Mouse (Mus musculus): ENCODE results near the gene Ttc12. TPM values are rescaled to one million over a fixed set of nuclear protein-coding genes. Genes with fewer than 3 reads are reported as not detected.

Gene Ttc12
- polyA plus RNA-seq, 1 experiment from 2014 or later: 2.6 TPM

- no peak overlapping the region for H3K4me3 ChIP-seq (replicated peaks; ENCODE audit: low read depth, low read length)
- no peaks in the 10 kb centered on the region for H3K9me3 ChIP-seq (replicated peaks; ENCODE audit: low read length)
- ATAC-seq (replicated peaks; ENCODE audit: low FRiP score, low read depth): no peak
- H3K27me3 ChIP-seq (ENCODE audit: insufficient read depth, low read length): no peaks in the 10 kb centered on the region
- no peak for TF ChIP-seq CTCF (IDR thresholded peaks at IDR 0.05; ENCODE audit: low read depth)
- H3K9ac ChIP-seq (ENCODE audit: low read depth, low read length): no peak overlapping the region
- peaks cover 17% of the 10 kb centered on the region for H3K36me3 ChIP-seq (ENCODE audit: insufficient read depth, low read length)
- DNase-seq (ENCODE audit: low spot score): no peak
- H3K4me1 ChIP-seq (replicated peaks; ENCODE audit: insufficient read depth, low read length): no peaks in the 10 kb centered on the region
- no peak overlapping the region for H3K4me2 ChIP-seq (ENCODE audit: low read length)
- no peak overlapping the region for H3K27ac ChIP-seq
- 67% methylated on average over 9 of the region's 9 CpGs for WGBS
These were observed 37.9 kb upstream of the Ttc12 start for GRCm38 (mm10) chr9:49523881-49524280.

- ATAC-seq (replicated peaks; ENCODE audit: low FRiP score, low read depth): peak; percentile 91
- no peak for TF ChIP-seq CTCF (IDR thresholded peaks at IDR 0.05; ENCODE audit: low read depth)
- Histone ChIP-seq H3K4me1 (replicated peaks; ENCODE audit: insufficient read depth, low read length) (no peaks in the 10 kb centered on the region), H3K9me3 (replicated peaks; ENCODE audit: low read length) (no peaks in the 10 kb centered on the region), H3K4me3 (replicated peaks; ENCODE audit: low read depth, low read length) (no peak overlapping the region), H3K4me2 (ENCODE audit: low read length) (no peak overlapping the region), H3K27ac (no peak overlapping the region), H3K9ac (ENCODE audit: low read depth, low read length) (no peak overlapping the region), H3K36me3 (ENCODE audit: insufficient read depth, low read length) (peaks cover 14% of the 10 kb centered on the region; the same call in 1 of the 2 replicates), H3K27me3 (ENCODE audit: insufficient read depth, low read length) (no peaks in the 10 kb centered on the region)
- WGBS: 57% methylated on average over 2 of the region's 2 CpGs
- peak; percentile 19 for DNase-seq (ENCODE audit: low spot score)
These were observed 28.3 kb upstream of the Ttc12 start for GRCm38 (mm10) chr9:49514306-49514705.

- H3K4me1 ChIP-seq (replicated peaks; ENCODE audit: insufficient read depth, low read length): no peaks in the 10 kb centered on the region
- no peaks in the 10 kb centered on the region for H3K9me3 ChIP-seq (replicated peaks; ENCODE audit: low read length)
- H3K4me2 ChIP-seq (ENCODE audit: low read length): no peak overlapping the region
- peaks cover 19% of the 10 kb centered on the region for H3K36me3 ChIP-seq (ENCODE audit: insufficient read depth, low read length)
- H3K4me3 ChIP-seq (replicated peaks; ENCODE audit: low read depth, low read length): no peak overlapping the region
- no peak overlapping the region for H3K9ac ChIP-seq (ENCODE audit: low read depth, low read length)
- TF ChIP-seq CTCF (IDR thresholded peaks at IDR 0.05; ENCODE audit: low read depth): no peak
- WGBS: 96% methylated on average over 4 of the region's 4 CpGs
- DNase-seq (ENCODE audit: low spot score) (no peak), ATAC-seq (replicated peaks; ENCODE audit: low FRiP score, low read depth) (no peak)
- H3K27ac ChIP-seq: no peak overlapping the region
- H3K27me3 ChIP-seq (ENCODE audit: insufficient read depth, low read length): no peaks in the 10 kb centered on the region
These were observed 24.6 kb upstream of the Ttc12 start for GRCm38 (mm10) chr9:49510666-49511065.

GRCm38 (mm10) chr9:49509628-49510027 lies 23.6 kb upstream of the Ttc12 start:
- TF ChIP-seq CTCF (IDR thresholded peaks at IDR 0.05; ENCODE audit: low read depth): no peak
- Histone ChIP-seq H3K4me1 (replicated peaks; ENCODE audit: insufficient read depth, low read length) (no peaks in the 10 kb centered on the region), H3K9ac (ENCODE audit: low read depth, low read length) (no peak overlapping the region), H3K36me3 (ENCODE audit: insufficient read depth, low read length) (peaks cover 19% of the 10 kb centered on the region), H3K27me3 (ENCODE audit: insufficient read depth, low read length) (no peaks in the 10 kb centered on the region), H3K4me2 (ENCODE audit: low read length) (no peak overlapping the region), H3K4me3 (replicated peaks; ENCODE audit: low read depth, low read length) (no peak overlapping the region), H3K9me3 (replicated peaks; ENCODE audit: low read length) (no peaks in the 10 kb centered on the region), H3K27ac (no peak overlapping the region)
- WGBS: 92% methylated on average over 8 of the region's 8 CpGs
- no peak for ATAC-seq (replicated peaks; ENCODE audit: low FRiP score, low read depth)
- DNase-seq (ENCODE audit: low spot score): no peak

GRCm38 (mm10) chr9:49509094-49509493 lies 23.1 kb upstream of the Ttc12 start:
- no peaks in the 10 kb centered on the region for H3K9me3 ChIP-seq (replicated peaks; ENCODE audit: low read length)
- WGBS: 96% methylated on average over 3 of the region's 3 CpGs
- no peak overlapping the region for H3K4me2 ChIP-seq (ENCODE audit: low read length)
- no peaks in the 10 kb centered on the region for H3K4me1 ChIP-seq (replicated peaks; ENCODE audit: insufficient read depth, low read length)
- no peak for ATAC-seq (replicated peaks; ENCODE audit: low FRiP score, low read depth)
- no peaks in the 10 kb centered on the region for H3K27me3 ChIP-seq (ENCODE audit: insufficient read depth, low read length)
- no peak overlapping the region for H3K4me3 ChIP-seq (replicated peaks; ENCODE audit: low read depth, low read length)
- DNase-seq (ENCODE audit: low spot score): no peak
- no peak for TF ChIP-seq CTCF (IDR thresholded peaks at IDR 0.05; ENCODE audit: low read depth)
- peaks cover 19% of the 10 kb centered on the region for H3K36me3 ChIP-seq (ENCODE audit: insufficient read depth, low read length)
- H3K27ac ChIP-seq: no peak overlapping the region
- H3K9ac ChIP-seq (ENCODE audit: low read depth, low read length): no peak overlapping the region

GRCm38 (mm10) chr9:49507829-49508585 lies 22.0 kb upstream of the Ttc12 start:
- Histone ChIP-seq H3K4me2 (ENCODE audit: low read length) (no peak overlapping the region), H3K27me3 (ENCODE audit: insufficient read depth, low read length) (no peaks in the 10 kb centered on the region), H3K4me1 (replicated peaks; ENCODE audit: insufficient read depth, low read length) (no peaks in the 10 kb centered on the region), H3K27ac (no peak overlapping the region), H3K36me3 (ENCODE audit: insufficient read depth, low read length) (peaks cover 19% of the 10 kb centered on the region), H3K9me3 (replicated peaks; ENCODE audit: low read length) (no peaks in the 10 kb centered on the region), H3K4me3 (replicated peaks; ENCODE audit: low read depth, low read length) (no peak overlapping the region), H3K9ac (ENCODE audit: low read depth, low read length) (no peak overlapping the region)
- DNase-seq (ENCODE audit: low spot score) (no peak), ATAC-seq (replicated peaks; ENCODE audit: low FRiP score, low read depth) (no peak)
- TF ChIP-seq CTCF (IDR thresholded peaks at IDR 0.05; ENCODE audit: low read depth): peak; percentile 35; the same call in 1 of the 2 replicates
- WGBS: 88% methylated on average over 9 of the region's 9 CpGs
